Comparison of ENCODE assay signal across 15 mouse cellular contexts in the genomic region with DNA sequence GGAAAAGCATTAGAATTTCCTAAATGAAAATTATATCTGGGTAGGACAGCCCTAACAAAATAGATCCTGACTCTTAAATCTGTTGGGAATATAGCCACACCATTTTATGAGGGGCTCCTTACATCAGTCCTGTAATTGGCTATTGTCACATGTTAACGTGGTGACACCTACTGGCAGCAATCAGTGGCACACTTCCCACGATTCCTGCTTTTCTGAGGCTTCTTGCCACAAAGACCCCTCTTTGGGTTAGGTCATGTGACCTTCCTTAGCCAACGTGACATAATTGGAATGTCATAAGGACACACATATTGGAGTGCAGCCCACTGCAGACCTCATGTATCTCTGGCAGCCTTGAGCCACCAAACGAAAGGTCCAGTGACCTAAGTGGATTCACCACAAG. TPM values are rescaled to one million over a fixed set of nuclear protein-coding genes. Genes with fewer than 3 reads are reported as not detected.
A peak's percentile ranks its signal among the peaks of the same experiment; 100 is the strongest.
DNase-seq lines count a peak whose midpoint lies in the region; ATAC-seq and TF ChIP-seq lines count a peak whose summit lies in the region.
"Had no signal": no experiment of that assay in that cellular context is flagged by ENCODE, and none has a peak within 500 bp of the region (broad histone marks: within the 10 kb centered on the region; RNA-seq: fewer than 3 reads in every experiment).

No protein-coding gene starts in this region.

- no peak overlapping the region for H3K9ac ChIP-seq in heart, embryonic 11.5 days (ENCODE audit: low read depth, low read length)
- no peak overlapping the region for H3K9ac ChIP-seq in midbrain, embryonic 11.5 days (ENCODE audit: low read length)
- H3K9ac ChIP-seq in stomach, postnatal 0 days (ENCODE audit: low read length), result no peak overlapping the region
- H3K9ac ChIP-seq: heart, embryonic 13.5 days had no signal

- TF ChIP-seq EP300 in stomach, postnatal 0 days (optimal IDR thresholded peaks at IDR 0.05), result no peak

- H3K27ac ChIP-seq in heart, embryonic 11.5 days (ENCODE audit: low read depth, low read length), result no peak overlapping the region
- H3K27ac ChIP-seq in midbrain, embryonic 11.5 days (ENCODE audit: low read depth, low read length), result no peak overlapping the region
- H3K27ac ChIP-seq in midbrain, embryonic 10.5 days (replicated peaks), result no peak overlapping the region
- H3K27ac ChIP-seq in stomach, postnatal 0 days (replicated peaks), result no peak overlapping the region
- H3K27ac ChIP-seq: heart, embryonic 13.5 days had no signal

- H3K4me2 ChIP-seq in heart, embryonic 11.5 days, result no peak overlapping the region
- H3K4me2 ChIP-seq in midbrain, embryonic 11.5 days, result no peak overlapping the region
- no peak overlapping the region for H3K4me2 ChIP-seq in stomach, postnatal 0 days (replicated peaks; ENCODE audit: low read depth)
- H3K4me2 ChIP-seq: heart, embryonic 13.5 days had no signal

- no peaks in the 10 kb centered on the region for H3K27me3 ChIP-seq in heart, embryonic 11.5 days (ENCODE audit: control insufficient read depth, insufficient read depth, low read length)
- H3K27me3 ChIP-seq in midbrain, embryonic 11.5 days (ENCODE audit: control insufficient read depth, insufficient read depth, low read length), result no peaks in the 10 kb centered on the region
- no peaks in the 10 kb centered on the region for H3K27me3 ChIP-seq in midbrain, embryonic 10.5 days (ENCODE audit: low read depth, poor library complexity, severe bottlenecking)
- H3K27me3 ChIP-seq in stomach, postnatal 0 days (ENCODE audit: control insufficient read depth, insufficient read depth, low read length), result no peaks in the 10 kb centered on the region

- ATAC-seq in heart, embryonic 11.5 days (replicated peaks; ENCODE audit: insufficient number of reproducible peaks, low FRiP score, low TSS enrichment), result no peak
- no peak for ATAC-seq in midbrain, embryonic 11.5 days (ENCODE audit: low FRiP score)
- ATAC-seq in stomach, postnatal 0 days (ENCODE audit: low FRiP score, low TSS enrichment), result no peak

- peak; percentile 58 for TF ChIP-seq CTCF in stomach, postnatal 0 days (IDR thresholded peaks at IDR 0.05; ENCODE audit: low read depth)

- no peaks in the 10 kb centered on the region; the same call in 1 of the 2 replicates for H3K4me1 ChIP-seq in heart, embryonic 11.5 days (ENCODE audit: control insufficient read depth, insufficient read depth, low read length)
- H3K4me1 ChIP-seq in midbrain, embryonic 11.5 days (ENCODE audit: control insufficient read depth, insufficient read depth, low read length), result 0 out of 2 replicates have a peak, but pooled peaks cover 3% of the 10 kb centered on the region
- H3K4me1 ChIP-seq in midbrain, embryonic 10.5 days, result peaks cover 22% of the 10 kb centered on the region
- no peaks in the 10 kb centered on the region for H3K4me1 ChIP-seq in stomach, postnatal 0 days (replicated peaks; ENCODE audit: control insufficient read depth, insufficient read depth)

- WGBS in heart, embryonic 11.5 days (ENCODE audit: insufficient replicate concordance), result 28% methylated on average over 4 of the region's 4 CpGs
- 30% methylated on average over 4 of the region's 4 CpGs for WGBS in midbrain, embryonic 11.5 days
- WGBS in midbrain, embryonic 10.5 days, result 30% methylated on average over 4 of the region's 4 CpGs
- WGBS in stomach, postnatal 0 days, result 27% methylated on average over 4 of the region's 4 CpGs

- H3K36me3 ChIP-seq in heart, embryonic 11.5 days (ENCODE audit: control insufficient read depth, insufficient read depth, low read length), result no peaks in the 10 kb centered on the region
- no peaks in the 10 kb centered on the region for H3K36me3 ChIP-seq in midbrain, embryonic 11.5 days (ENCODE audit: control insufficient read depth, insufficient read depth, low read length)
- no peaks in the 10 kb centered on the region for H3K36me3 ChIP-seq in midbrain, embryonic 10.5 days
- no peaks in the 10 kb centered on the region for H3K36me3 ChIP-seq in stomach, postnatal 0 days (ENCODE audit: control insufficient read depth, insufficient read depth, low read length)
- H3K36me3 ChIP-seq: heart, embryonic 13.5 days had no signal

- peak; percentile 24 for DNase-seq in cerebellum, adult 11-12 months
- DNase-seq in cerebellum, postnatal 4 days (ENCODE audit: low spot score in 2 of 2), result no peak
- DNase-seq in heart, postnatal 4 days, result peak; percentile 12
- DNase-seq in midbrain, embryonic 11.5 days (ENCODE audit: low spot score, missing footprints), result peak; percentile 89
- no peak for DNase-seq in midbrain, embryonic 10.5 days (ENCODE audit: low spot score)
- no peak for DNase-seq in stomach, postnatal 0 days (ENCODE audit: low spot score)
- DNase-seq in kidney, adult 8-10 months, result no peak
- DNase-seq: adrenal gland, postnatal 14 days; kidney, adult 18-20 months; thymus, adult 2 months had no signal

- no peak overlapping the region for H3K4me3 ChIP-seq in heart, embryonic 11.5 days (ENCODE audit: low read depth, low read length)
- H3K4me3 ChIP-seq in midbrain, embryonic 11.5 days (ENCODE audit: low read depth, low read length), result no peak overlapping the region
- H3K4me3 ChIP-seq in midbrain, embryonic 10.5 days, result no peak overlapping the region
- H3K4me3 ChIP-seq in stomach, postnatal 0 days (ENCODE audit: low read depth, low read length), result no peak overlapping the region
- H3K4me3 ChIP-seq: heart, embryonic 13.5 days had no signal

- H3K9me3 ChIP-seq in heart, embryonic 11.5 days (replicated peaks; ENCODE audit: control insufficient read depth, low read length), result no peaks in the 10 kb centered on the region
- no peaks in the 10 kb centered on the region for H3K9me3 ChIP-seq in midbrain, embryonic 11.5 days (ENCODE audit: control insufficient read depth, low read length)
- no peaks in the 10 kb centered on the region for H3K9me3 ChIP-seq in midbrain, embryonic 10.5 days (replicated peaks)
- H3K9me3 ChIP-seq in stomach, postnatal 0 days (ENCODE audit: control insufficient read depth, low read length), result no peaks in the 10 kb centered on the region
- H3K9me3 ChIP-seq: heart, embryonic 13.5 days had no signal

RNA-seq across cellular contexts. Expression of gene Kcna5, which starts 26.5 kb away (rescaled TPM):
- 10 to 100 TPM; 10.6 to 12.0 TPM for total RNA-seq in heart, postnatal 4 days (2021)
- 8.9 and 13.7 TPM in 2 replicates for polyA plus RNA-seq in heart, embryonic 11.5 days (2014; fragmentation: Nextera tagmentation; extraction: Ambion mirVana)
- polyA plus RNA-seq in midbrain, embryonic 11.5 days (2014; fragmentation: Nextera tagmentation; extraction: Ambion mirVana), result 3.8 and 4.5 TPM in 2 replicates
- polyA plus RNA-seq in midbrain, embryonic 10.5 days (2016; fragmentation: Nextera tagmentation; extraction: Ambion mirVana), result 3.7 and 5.1 TPM in 2 replicates
- 3.2 and 3.5 TPM in 2 replicates for polyA plus RNA-seq in stomach, postnatal 0 days (2015; fragmentation: Nextera tagmentation; extraction: Ambion mirVana)
- total RNA-seq: megakaryocyte progenitor cell, adult 5-6 weeks; neutrophil, adult 5-6 weeks had no signal
- polyA plus RNA-seq: liver, adult 2 months had no signal

Comparison
In these comparisons a context has a peak if more than half of its experiments do, and no peak if none do; other contexts are left out.
1. DNase-seq: peak in cerebellum, adult 11-12 months (single experiment), heart, postnatal 4 days (single experiment) and midbrain, embryonic 11.5 days (single experiment); none in cerebellum, postnatal 4 days (0 of 2), midbrain, embryonic 10.5 days (single experiment), stomach, postnatal 0 days (single experiment) and kidney, adult 8-10 months (0 of 2).